Mouse (Mus musculus) cerebellum, adult 11-12 months (tissue): Measurements from ENCODE around the gene Iqcd.
A peak's percentile ranks its signal among the peaks of the same experiment; 100 is the strongest.

Experiments
- DNase-seq: peaks from one replicate; pipeline ENCODE4 v3.0.0; 2022

Iqcd gene

DNA sequence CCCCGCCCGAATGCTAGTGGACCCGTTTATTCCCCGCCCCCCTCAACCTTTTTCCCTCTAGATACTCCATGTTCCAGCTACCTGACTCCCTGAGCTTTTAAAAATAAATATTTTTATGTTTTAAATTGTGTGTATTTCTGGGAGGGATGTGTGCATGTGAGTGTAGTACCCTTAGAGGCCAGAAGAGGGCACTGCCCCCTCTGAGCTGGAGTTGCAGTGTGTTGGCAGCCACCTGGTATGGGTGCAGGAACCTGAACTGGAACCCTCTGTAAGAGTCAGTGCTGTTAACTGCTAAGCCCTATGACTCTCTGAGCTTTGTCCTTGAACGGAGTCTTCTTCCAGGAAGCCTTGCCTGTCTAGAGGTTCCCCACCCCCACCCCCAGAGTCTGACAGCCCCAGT, 43.1 kb downstream of the Iqcd start:
- DNase-seq: no peak

DNA sequence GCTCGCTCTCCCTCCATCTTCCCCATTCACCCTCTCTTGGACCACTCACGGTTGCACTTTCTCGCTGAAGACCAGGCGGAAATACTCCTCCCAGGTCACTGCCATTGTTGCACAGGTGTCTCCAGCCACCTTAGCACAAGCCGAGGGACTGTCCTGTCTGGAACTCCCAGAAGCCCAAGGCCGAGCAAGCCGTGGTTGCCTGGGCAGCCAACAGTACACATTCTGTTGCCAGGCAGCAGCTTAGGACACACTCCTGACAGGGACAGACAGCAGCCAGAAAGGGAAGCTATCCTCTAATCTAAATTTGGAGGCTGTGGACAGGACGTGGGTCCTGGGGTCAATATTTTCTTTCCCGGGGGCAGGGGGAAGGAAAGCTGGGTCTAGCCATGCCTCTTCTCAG, 45.3 kb downstream of the Iqcd start, which contains the start of gene Cfap73:
Gene Cfap73 (minus strand): TSS at position 105 of the 400 bp plus-strand sequence.
- no peak for DNase-seq

DNA sequence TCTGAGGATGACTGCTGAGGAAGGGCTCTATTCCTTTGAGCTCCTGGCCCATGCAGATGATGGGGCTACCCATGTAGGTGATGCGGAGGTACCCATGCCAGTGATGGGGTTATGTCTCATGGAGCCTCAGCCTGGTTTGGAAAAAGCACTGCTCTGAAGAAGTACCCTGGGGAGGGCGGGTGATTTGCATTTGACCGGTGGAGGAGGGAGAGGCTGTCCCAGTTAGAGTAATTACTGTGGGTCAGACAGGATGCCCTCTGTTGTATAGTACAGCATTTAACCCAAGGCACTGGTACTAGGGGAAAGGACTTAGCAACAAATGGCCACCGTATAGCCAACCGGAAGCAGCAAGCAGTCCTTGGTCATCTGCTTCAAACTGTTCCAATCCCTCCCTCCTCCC, 46.0 kb downstream of the Iqcd start:
- no peak for DNase-seq

DNA sequence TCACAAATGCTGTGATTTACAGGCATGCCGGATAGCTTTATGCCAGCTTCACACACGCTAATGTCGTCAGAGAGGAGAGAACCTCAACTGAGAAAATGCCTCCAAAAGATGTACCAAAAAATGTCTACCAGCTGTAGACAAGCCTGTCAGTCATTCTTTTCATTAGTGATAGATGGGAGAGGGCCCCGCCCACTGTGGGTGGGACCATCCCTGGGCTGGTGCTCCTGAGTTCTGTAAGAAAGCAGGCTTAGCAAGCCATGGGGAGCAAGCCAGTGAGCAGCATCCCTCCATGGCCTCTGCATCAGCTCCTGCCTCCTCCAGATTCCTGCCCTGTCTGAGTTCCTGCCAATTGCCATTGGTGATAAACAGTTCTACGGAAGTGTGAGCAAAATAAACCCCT, 46.8 kb downstream of the Iqcd start:
- no peak for DNase-seq

DNA sequence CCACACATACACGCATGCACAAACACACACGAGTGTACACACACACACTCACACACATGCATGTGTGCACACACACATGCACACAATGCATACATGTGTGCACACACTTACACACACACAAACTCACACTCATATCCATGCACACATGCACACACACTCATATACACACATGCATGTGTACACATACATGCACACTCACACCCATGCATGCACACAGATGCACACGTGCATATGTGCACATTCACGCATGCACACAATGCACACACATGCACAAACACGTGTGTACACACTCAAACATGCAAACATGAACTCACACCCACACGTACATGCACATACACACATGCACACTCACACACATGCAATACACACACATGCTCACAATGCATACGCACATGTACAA, 51.3 kb downstream of the Iqcd start:
- DNase-seq: no peak

DNA sequence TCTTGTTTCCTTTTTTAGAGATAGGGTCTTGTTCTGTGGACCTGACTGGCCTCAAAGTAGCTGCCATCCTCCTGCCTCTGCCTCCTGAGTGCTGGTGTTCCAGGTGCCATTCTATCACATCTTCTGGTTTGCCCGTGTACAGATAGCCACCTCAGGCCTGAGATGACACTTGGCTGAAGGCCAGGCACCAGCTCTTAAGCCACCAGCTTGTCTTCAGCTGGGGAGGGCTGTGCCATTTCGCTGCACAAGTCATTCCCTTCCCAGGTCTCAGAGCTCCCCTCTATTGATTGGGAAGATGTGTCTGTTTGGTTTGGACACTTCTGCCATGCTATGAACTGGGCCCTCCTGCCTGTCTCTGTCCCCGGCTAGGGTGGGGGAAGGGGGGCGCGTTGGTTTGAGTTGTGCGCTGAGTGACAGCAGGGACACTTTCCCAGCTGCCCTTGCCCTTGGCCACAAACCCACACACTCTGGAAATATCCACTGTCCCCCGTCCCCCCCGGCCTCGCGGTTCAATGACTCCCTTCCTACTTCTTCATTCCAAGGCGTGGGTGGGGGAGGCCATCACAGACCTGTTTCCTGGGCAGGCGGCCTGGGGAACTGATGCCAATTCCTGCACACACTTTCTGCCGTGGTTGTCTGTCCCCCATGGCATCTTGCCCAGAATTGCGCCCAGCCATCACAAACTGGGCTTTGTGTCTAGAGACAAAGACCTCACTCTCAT, 54.7 kb downstream of the Iqcd start:
- peak; percentile 77 for DNase-seq

DNA sequence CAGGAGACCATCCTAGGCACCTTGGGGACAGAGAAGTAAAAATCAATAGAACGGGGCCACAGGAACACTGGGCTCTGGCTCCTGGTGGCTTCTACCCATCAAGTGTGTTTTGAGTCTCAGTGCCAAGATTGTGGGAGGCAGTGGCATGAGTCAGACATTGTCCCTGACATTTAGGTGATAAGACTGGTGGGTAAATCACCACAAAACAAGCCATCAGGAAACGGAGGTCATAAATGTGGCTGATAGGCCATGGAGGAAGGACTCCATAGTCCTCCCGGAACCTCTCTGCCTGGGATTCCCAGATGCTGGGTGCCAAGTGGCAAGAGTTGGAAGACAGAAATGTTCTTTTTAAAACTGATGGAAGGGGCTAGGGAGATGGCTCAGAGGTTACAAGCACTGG, 55.4 kb downstream of the Iqcd start:
- DNase-seq: no peak

DNA sequence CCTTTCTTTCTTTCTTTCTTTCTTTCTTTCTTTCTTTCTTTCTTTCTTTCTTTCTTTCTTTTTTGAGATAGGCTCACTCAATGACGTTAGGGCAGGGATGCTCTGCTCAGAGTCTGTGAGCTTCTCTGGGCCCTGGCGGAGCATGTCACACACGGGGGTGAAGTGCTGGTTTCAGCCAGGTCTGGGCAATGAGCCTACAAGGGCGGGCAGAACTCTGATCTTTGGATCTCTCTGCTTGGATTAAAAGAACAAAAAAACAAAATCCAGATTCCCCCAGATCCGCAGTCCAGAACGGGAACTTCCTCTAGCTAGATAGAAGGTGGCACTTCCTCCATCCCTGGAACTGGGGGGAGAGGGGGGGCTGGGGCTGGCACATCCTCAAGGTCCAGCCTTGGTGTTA, 57.0 kb downstream of the Iqcd start:
- DNase-seq: no peak

DNA sequence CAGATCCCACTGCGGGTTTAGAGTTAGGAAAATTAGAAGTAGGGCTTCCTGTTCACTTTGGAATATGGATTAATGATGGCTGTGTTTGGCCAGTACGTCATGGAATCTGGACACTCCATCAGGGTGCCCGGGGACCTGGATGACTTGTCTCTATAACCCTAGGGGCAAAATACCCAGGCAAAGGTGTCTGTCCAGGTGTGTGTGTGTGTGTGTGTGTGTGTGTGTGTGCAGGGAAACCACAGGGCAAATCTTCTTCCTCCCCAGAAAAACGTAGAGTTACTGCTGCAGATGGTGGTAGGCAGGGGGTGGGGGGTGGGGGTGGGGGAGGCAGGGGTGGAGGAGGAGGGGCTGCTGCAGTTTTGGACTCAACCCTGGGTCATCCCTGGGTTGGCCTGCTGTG, 58.5 kb downstream of the Iqcd start:
- no peak for DNase-seq

DNA sequence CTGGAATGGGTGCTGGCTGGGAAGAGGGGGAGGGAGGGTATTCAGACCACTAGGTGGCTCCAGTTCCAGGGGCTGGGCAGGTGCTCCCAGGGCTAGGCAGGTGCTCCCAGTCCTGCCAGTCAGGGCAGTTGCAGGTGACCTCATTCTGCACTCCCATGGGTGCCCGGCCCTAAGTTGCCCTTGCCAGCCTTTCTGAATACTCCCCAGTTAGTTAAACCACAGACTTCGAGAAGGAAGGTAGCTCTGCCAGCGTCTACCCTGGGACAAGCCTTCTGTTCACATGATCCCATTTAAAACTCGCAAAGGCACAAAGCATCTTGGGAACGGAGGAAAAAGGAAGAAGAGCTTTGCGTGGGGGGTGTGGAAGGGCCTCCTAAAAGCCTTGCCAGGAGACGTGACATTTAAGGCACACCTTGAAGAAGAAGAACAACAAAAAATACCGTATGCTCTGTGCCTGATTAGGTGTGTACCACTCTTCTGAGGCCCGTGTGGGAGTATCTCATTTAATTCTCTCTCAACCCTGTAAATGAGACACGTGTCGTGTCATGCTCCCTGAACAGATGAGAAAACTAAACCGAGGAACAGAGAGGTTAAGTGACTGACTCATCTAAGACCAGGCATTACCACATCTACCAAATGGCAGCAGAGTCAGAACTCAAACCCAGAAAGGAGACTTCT, 59.1 kb downstream of the Iqcd start:
- DNase-seq: no peak

DNA sequence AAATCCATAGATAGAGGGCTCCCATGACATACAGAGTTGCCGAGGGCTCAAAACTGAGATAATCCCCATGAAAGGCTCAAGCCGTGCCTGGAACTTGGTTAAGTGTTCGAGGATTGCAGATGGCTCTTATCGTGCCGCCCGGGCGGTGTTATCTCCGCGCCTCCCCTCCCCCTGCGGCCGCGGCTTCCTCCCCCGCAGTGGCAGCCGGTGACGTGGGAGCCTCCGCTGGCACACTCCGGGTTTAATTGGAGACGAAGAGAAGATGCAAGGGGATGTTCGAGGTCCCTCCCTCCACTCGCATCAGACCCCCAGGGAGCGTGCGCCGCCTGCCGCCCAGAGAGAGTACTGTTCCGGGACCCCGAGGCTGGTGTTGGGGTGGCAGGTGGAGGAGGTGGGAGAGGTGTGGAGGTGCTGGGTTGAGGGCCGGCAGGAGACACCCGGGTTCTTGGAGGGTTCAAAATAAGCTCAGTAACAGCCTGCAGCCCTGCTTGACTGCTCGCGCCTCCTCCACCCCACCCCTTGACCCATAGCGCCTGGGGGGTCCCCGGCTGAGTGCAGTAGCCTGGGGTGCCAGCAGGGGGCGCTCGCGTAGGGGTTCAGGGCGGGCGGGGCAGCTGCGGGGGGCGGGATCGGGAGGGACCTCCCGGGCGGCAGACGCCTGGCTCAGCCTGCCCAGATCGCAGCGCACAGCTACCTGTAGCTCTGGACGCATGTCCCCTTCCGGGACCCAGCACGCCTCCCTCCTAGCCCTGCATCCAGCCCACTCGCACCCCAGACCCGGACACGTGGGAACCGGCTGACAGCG, 60.0 kb downstream of the Iqcd start, which contains the start of gene Rasal1:
Gene Rasal1 (plus strand): TSS at position 244 of the 805 bp plus-strand sequence.
- peak; percentile 42 for DNase-seq

DNA sequence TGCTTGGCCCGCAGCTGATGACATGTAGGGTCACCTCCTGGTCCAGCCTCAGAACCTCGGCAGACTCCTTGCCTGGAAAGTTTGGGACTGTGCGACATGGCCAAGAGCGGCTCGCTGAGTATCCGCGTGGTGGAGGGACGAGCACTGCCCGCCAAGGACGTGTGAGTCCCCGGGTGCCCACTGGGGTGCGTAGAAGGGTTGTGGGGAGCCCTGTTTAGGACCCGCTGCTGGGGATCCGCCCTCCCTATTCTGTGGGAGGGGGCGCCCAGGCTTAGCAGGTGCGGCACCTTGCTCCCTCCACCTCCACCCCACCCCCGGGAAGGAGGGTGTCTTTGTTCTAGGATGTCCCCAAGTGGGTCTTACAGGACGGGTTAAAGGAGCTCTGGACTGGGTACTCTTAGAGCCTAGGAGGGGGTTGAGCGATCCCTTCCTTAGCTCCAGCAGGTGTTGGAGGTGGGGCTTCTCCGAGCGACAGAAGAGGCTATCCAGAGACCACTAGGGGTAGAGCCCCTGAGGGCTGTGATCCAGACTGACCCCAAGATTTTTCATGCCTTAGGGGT, 60.6 kb downstream of the Iqcd start:
- DNase-seq: no peak

DNA sequence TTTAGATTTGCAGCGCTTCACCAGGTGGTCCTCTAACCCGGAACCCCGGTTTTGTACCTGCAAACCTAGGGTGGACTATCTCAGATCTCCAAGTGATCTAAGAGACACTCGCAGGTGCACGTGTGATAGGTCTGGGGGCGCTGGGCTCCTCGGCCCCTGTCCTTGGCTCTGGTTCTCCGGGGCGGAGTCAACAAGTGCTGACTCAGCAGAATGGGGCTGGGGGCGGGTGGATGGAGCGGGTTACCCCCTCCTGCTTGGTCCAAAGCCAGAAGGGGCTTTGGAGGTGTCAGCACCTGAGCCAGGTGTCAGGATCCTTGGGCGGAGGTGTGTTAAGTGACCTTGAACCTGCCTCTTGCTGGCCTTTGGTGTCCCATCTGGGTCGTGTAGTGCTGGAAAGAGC, 61.1 kb downstream of the Iqcd start:
- DNase-seq: no peak

DNA sequence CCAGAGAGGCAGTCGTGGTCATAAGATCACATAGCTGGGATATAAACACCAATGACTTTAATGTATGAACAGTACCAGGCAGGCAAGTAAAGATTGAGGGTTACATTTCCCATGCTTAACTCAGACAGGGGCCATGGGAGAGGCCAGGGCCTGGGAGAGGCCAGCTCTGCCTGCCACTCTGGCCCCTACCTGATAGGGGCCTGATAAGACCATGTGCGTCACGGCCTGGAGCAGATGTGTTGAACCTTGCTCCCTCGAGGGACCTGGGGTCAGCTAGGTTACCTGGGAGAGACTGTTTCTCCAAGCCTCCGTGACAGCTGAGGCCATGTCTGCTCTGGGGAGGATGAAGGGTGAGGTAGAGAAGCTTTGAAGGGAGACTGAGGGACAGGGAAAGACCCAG, 62.4 kb downstream of the Iqcd start:
- no peak for DNase-seq

DNA sequence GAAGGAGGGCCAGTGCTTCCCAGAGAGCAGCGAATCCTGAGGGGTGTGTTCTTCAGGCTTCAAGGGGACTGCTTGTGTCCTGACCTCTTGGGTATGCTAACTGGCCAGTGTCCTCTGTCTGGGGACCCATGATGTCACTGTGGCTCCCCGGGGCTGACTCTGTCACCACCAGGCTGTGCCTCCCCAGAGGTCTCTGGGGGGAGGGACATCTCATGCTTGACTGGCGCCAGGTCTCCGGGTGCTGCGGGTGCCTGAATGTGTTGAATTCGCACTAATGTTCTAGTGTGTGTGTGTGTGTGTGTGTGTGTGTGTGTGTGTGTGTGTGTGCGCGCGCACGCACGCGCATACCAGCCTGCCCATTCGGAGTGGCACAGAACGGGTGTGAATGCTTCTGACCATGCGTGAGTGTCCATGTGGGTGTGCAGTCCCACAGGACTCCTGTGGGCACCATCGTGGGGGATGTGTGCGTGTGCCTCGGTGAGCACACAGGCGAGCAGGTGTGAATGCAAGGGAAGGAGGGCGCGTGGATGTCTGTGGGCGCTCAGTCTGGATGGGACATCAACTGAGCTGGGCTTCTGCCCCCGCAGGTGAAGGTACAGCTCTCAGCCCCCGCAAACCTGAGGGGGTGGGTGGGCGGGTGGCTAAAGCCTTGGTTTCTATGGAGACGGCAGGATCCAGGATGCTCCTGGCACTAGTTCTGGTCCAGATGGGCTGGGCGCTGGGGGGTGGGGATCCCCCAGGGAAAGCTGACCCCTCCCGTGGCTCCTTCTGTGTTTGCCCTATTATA, 64.3 kb downstream of the Iqcd start:
- no peak for DNase-seq

DNA sequence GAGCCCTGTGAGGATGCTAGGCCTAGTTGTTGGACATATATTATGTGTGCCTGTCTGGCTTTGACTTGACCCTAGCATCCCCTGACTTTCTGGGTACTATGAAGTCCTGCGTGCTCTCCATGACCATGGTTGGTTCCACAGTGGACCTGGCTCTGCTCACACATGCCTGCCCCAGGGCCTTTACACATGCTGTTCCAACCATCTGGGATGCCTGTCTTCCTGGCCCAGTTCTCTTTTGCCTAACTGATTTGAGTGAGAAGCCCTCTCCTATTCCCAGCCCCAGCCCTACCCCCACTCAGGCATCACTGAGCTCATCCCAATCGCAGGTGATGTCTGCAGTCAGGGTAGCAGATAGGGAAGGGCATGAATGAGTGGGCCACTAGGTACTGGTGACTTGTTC, 65.1 kb downstream of the Iqcd start:
- DNase-seq: no peak

DNA sequence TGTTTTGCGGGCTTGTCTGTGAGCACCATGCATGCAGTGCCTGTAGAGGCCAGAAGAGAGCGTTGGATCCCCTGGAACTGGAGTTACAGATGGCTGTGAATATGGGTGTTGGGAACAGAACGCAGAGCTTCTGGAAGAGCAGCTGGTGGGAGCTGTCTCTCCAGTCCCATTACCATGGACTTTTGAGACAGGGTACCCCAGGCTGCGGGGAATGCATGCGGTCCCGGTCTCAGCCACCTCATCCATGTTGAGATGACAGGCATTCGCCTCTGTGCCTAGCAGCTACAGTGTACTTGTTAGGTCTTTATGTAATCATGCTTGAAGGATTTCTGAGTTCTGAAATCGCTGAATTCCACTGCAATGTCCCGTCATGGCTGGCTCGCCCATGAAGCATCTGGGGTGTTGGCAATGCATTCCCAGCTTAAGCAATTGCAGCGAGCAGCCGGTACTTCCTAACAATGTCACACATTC, 67.5 kb downstream of the Iqcd start:
- DNase-seq: no peak
